Mouse (Mus musculus) spleen, postnatal 4 days (tissue): Measurements from ENCODE around the gene Cbl.
"Not testable (repeated sequence)": the region's sequence is repeated elsewhere in the genome, so short reads cannot be mapped to it uniquely, and the experiment has no call there.

Experiments
- DNase-seq, 2 experiments: peaks; one replicate each; pipeline ENCODE4 v3.0.0; 2022; ENCODE audit warnings: low spot score in 2 of 2

The Cbl gene

DNA sequence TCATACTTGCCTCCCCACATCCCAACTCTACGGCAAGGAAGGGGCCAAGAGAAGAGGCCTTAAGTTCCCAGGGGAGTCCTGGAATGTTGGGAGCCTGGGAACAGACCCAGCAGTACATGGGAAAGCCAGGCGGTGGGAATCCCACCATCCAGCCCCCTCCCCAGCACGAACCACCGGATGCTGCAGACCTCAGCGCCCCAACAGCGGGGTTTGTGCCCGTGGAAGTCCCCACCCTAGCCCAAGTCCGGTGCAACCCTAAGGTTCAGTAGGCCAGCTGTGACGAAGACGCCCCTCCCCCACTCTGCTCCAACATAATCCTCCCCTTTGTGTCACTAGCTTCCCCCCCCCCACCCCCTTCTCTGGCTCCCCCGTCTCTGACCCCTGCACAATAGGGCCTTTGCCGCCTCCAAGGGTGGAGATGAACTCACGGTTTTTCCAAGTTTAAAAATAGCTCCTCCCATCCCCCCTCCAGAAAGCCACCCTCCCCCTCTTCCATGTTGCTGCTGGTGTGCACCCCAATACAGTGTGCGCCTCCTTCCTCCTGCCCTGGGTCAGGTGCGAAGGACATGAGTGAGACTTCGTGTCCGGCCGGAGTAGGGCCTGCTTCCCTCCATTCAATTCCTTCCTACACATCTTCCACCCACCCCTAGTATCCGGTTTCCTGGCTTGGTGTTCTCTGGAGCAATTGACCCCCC, 103.1 kb downstream of the Cbl start:
- peak in 1 of 2 experiments; percentile 67 for DNase-seq

DNA sequence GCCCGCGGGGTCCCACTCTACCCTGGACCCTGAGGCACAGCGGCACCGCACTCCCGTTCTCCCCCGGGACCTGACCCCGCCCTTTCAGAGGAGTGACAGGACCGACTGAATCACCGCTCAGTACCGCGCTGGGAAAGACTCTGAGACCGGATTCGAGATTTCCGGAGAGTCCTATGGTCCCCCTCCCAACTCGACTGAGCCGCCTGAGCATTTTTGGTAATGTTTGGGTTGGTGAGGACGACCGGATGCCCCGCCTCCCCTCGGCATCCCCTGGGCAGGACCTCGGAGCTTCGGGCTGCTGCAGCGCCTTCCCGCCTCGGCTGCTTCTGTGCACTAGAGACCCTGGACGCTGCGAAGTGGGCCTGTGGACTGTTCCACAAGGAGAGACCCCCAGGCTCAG, 103.8 kb downstream of the Cbl start:
- DNase-seq: peak; percentile 52 to 76

DNA sequence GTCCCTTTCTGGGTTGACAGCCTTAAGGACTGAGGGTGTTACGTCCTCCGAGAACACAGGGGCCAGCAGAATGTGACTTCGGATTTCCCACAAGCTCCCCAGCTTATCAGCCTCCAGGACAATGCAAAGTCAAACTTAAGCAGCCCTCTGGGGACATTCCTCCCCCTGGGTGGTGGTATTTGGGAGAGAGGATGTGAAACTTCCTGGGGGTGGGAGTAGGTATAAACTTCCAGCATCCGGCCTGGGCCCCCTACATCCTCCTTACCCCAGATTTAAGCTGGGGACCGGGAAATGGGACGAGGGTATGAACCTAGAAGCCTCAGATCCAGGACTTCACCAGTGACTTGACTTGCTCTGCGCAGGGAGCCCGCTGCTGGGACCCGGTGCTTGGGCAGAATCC, 104.2 kb downstream of the Cbl start:
- DNase-seq: no peak

DNA sequence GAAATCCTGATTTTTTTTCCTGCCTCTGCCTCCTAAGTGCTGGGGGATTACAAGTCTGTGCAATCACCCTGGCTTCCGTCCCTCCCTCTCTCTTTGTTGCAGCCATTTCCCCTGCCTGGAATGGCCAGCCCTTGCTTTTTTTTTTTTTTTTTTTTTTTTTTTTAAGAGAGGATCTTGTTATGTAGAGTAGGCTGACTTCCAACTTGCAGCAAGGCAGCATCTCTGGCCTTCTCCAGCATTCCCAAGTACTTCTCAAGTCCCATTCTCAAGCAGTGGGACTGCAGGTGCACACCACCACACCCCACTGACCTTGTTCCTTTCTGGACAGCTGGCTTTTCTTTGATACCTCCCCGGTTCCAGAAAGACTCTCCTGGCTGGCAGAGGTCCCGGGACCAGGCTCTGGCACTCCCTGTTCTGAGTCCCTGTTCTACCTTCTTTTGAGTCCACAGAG, 106.5 kb downstream of the Cbl start:
- DNase-seq: no peak

DNA sequence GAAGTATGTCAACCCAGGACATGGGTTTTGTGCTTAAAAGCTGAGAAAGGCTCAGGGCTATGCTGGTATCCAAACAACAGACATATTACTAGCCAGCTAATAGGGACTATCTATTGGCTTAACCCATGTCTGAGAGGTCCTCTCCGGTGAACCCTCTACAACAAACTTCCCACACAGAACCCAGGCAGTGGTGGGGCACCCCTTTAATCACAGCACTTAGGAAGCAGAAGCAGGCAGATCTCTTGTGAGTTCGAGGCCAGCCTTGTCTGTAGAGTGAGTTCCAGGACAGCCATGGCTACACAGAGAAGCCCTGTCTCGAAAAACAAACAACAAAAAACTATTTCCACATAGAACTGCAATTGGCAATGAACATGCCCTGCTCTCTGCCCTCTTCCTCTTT, 107.1 kb downstream of the Cbl start:
- DNase-seq: no peak

DNA sequence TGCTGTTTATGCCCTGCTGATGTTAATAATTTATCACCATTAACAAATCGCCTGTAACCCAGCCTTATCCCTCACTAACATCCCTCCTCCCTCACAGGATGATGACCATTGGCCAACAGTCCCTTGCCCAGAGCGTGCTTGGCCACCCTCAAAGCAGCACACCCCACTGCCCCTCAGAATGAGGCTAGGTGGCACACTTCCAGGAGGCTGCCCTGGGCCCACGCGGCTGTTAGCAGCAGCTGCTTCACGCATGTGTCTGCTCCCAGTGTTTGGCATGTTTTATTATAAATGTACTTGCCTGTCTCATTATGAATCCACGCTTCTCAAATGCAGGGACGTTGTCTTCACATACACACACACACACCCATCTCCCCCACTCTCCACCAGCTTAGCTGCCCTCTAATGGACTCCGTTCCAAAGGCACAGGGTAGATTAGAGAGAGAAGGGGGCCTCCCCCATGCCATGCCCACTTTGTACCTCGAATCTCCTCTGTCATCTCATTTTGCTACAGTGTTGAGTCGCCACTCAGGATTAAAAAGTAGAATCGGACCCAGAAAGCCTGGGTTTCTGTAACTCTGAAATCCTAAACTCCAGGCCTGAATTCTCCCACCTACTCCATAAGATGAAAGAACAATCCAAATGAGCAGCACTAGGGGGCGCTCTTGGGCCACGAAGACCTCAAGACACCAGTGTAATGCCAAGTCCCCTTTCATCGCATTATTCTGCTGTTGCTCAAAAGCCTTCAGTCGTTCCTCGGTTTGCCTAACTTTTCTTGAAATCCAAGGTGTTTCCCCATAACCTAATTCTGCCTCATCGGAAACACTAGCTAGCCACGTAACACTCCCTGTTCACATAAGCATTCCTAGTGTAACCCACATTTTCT, 108.1 kb downstream of the Cbl start:
- peak; percentile 77 to 91 for DNase-seq

DNA sequence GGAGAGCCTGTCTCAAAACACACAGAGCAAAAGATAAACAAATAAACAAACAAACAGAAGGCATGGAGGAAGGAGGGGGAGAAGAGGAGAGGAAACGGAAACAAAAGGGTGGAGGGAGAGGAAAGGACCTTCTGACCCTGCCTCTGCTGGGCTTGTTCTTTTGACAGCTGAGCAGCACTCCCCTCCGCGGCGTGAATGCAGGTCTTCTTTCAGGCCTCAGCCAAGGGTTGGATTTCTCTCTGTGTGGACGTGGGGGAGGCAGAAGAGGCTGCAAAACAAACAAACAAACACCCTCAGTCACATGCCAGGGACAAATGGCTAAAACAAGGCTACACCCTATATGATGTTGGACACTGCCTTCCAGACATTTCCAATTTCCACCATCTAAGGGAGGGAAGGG, 108.8 kb downstream of the Cbl start:
- DNase-seq: no peak

DNA sequence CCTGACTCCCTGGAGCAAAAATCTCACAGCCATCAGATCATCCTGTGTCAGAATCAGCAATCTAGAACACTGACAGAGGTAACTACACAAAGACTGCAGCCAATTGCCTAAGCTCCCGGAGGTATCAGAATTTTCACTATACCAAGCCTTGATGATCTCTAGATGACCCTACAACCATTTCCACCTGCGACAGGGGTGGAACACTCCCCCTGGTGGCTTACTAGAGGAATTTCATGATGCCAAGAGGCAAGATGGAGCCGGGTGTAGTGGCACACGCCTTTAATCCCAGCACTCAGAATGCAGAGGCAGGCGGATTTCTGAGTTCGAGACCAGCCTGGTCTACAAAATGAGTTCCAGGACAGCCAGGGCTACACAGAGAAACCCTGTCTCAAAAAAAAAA, 109.5 kb downstream of the Cbl start:
- DNase-seq: no peak

DNA sequence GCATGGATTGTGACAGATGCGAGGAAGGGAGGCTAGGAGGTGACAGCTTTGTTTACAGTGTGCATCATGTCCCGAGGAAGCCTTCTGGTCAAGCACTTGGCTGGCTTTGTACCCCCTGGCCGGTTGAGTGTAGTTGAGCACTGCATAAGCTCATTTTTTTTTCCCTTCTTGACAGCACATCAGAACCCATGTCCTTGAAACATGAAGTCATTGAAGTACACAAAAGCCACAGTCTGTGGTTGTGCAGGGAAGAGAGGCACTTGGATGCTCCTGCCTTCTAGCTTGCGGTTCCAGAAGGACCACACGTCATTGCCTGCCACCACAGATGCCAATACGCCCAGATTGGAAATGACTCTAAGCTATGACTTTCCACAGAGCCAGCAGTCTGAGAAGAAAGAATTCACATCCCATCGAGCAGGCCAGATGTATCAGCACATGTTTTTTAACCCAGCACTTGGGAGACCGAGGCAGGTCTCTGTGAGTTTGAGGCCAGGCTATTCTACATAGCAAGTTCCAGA, 113.8 kb downstream of the Cbl start:
- no peak for DNase-seq

DNA sequence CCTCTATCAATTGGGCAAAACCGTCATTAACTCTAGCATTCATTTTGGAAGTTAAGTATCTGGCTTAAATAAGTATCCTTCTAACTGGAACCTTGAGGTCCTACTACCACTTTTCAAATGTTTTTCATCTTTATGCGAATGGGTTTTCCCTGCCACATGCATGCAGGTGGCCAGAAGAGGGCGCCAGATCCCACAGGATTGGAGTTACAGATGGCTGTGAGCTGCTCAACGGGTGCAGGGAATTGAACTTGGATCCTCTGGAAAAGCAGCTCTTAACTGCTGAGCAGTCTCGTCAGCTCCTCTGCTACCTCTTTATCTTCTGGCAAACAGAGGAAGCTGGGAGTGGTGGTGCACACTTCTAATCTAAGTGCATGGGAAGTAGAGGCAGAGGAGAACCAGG, 114.8 kb downstream of the Cbl start:
- DNase-seq: peak; percentile 62 to 88

DNA sequence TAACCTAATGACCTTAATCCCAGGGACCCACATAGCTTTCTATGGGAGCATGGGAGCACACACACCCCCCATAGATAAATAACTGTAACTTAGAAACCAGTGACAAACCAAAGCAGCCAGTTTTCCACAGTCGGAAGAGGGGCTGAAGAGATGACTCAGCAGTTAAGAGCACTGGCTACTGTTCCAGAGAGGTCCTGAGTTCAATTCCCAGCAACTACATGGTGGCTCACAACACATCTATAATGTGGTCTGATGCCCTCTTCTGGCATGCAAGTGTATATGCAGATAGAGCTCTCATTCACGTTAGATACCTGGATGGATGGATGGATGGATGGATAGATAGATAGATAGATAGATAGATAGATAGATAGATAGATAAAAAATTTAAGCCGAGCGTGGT, 117.7 kb downstream of the Cbl start:
- no peak for DNase-seq

DNA sequence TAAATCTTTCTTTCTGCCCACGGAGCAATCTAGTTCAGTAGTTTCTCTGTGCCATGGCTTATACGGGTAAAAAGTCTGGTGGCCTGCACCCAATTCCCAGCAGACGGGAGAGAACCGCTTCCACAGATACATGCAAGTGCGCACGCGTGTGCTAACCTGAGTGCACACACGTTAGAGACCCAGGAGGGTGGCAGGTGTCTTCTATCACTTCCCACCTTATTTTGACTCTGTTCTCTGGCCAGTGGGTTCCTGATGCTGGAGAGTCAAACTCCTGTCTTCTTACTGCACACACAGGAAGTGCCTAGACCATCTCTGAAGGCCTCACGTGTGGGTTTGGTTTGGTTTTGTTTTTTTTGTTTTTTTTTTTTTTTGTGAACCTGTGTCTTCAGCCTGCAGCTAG, 118.2 kb downstream of the Cbl start:
- DNase-seq: no peak

DNA sequence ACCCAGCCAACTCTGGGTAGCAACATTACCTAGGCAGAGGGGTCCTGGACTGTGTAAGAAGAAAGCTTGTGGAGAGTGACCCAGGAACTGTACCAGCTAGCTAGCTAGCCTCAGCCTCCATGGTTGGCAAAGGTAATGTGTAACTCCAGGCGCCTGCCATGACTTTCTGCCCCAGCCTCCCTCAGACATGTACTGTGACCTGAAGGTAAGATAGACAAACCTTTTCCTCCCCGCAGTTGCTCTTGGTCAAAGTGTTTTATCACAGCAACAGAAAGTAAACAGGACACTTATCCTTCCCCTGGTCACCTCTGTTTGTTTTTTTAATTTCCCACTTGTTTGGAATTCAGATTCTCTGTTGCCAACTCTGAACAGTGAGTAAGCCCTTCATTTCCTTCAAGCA, 119.4 kb downstream of the Cbl start:
- DNase-seq: no peak

DNA sequence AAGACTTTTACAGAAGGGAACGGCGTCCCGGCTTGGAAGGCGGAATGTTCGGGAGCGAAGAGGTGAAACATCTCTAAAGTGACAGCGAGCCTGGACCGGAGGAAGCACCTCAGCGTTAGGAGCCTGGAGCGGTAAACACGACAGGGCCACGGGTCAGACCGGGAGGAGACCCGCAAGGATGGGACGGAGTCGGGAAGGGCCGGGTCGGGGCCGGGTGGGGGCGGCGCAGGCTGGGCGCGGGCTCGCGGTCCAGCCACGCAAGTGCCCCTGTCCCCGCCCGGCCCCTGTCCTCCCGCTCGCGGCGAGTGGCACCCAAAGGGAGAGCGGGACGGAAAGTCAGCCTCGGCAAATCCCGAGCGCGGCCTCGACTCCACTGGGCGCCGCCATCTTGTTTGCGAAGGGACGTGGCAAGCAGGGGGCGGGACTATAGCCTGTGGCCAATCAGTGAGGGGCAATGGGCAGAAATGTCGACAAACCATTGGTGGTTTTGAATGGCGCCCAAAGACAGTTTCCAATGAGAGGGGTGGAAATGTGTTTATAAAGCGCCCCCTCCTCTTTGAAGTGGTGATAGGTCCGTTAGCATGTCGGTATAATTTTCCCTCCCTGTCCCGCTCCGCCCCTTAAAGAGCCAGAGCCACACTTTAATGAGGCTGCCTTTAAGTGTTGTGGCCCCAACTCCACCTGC, 120.6 kb downstream of the Cbl start, which contains the start of the genes Gm49380 and Rnf26:
Gm49380 (minus strand) TSS at position 396 of the 685 bp plus-strand sequence.
Rnf26 (minus strand) TSS at position 413 of the 685 bp plus-strand sequence.
- DNase-seq: peak; percentile 95 to 97

DNA sequence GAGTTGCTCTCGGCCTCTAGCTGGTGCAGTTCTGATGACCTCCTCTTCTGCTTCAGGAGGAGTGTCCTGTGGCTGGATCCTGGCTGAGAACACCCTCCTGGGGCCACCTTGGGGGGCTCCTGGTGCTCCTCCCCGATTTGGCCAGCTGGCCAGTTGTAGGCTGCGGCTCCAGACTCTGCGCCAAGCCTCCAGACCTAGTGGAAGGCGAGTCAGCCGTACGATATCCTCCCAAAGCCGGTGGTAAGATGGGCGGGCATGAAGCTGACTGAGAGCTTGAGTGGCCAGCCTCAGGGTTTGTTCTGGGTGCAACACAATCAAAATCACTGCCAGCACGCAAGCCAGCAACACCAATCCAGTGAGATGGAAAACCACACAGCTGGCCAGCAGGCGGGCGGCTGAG, 121.9 kb downstream of the Cbl start:
- not testable (repeated sequence) for DNase-seq

DNA sequence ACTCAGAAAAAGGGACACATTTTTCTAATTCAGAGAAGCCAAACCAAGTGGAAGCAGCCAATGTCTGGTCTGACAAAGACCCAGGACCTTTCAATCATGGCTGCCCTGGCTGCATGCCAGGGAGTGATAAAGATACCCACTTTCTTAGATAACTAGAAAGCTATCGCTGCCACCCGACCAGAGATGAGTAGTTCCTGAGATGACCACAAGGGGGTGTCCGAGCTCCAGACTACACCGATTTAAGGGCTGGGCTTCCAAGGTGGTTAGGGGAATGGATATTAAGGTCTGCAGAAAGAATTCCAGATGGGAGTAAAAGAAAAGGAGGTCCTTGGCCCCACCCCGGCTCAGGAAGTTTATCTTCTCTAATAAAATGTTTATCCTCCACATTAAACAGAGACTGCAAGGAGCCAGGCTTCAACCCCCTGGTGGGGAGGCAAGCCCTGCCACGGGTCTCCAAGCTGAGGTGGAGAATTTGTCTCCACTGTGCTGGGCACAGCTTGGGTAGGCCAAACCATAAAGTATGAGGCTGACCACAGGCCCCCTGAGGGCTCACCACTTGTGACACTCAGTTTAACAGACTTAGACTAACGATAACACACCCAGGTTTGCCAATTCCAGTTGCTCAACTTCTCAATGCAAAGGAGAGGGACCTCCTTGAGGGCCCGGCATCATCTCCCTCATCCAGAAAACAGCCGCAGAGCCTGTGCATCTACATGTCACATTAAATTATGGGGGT, 124.3 kb downstream of the Cbl start:
- DNase-seq: peak; percentile 77 to 91

DNA sequence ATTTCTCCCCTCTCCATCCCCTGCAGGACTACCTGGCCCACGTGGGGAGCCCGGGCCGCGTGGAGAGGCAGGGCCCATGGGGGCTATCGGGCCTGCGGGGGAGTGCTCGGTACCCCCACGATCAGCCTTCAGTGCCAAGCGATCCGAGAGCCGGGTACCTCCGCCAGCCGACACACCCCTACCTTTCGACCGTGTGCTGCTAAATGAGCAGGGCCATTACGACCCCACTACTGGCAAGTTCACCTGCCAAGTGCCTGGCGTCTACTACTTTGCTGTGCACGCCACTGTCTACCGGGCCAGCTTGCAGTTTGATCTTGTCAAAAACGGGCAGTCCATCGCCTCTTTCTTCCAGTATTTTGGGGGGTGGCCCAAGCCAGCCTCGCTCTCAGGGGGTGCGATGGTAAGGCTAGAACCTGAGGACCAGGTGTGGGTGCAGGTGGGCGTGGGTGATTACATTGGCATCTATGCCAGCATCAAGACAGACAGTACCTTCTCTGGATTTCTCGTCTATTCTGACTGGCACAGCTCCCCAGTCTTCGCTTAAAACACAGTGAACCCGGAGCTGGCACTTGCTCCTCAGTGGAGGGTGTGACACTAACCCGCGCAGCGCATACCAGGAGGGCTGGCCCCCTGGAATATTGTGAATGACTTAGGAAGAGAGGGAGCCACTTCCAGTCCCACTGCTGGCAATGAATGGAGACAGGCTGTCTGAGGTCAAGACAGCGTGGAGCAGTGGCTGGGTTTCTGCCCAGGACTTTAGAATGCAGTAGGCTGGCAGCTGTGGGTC, 125.4 kb downstream of the Cbl start:
- no peak for DNase-seq

DNA sequence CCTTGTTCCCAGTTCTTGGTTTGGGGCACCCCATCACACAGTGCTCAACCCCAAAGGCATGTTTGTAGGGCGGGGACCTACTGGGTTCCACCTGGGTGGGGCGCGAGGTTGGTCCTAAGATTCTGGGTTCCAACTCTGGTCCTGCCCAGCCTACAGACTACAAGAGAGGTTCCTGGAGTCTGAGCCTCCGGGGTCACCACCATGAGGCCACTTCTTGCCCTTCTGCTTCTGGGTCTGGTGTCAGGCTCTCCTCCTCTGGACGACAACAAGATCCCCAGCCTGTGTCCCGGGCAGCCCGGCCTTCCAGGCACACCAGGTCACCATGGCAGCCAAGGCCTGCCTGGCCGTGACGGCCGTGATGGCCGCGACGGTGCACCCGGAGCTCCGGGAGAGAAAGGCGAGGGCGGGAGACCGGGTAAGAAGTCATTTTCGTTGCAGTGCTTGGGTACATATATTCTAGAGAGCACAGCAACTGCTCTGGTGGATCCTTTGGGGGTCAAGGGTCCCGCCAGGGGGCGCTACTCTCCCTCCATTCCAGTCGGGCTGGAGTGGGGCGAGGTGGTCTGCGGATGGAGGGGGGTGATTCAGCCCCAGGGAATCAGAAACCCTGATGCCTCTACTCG, 126.2 kb downstream of the Cbl start:
- DNase-seq: no peak

DNA sequence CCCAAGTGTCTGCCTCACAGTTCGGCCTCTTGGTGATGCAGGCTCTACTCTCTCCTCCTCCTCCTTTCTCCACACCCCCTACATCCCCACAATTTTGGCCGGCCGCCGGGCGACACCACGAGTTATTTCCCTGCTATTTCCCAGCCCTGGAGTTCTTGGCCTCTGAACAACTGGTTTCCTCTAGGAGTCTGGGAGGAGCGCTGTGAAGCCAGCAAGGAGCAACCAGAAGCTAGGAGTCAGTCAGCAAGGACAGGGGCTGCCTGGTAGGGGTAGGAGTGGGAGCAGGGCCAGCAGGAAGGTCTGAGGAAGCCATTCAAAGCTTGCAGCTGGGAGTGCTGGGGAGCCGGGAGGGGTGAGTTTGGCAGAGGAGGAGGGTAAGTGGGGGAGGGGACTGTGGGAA, 126.7 kb downstream of the Cbl start, which contains the start of gene C1qtnf5:
C1qtnf5 (plus strand) TSS at position 136 of the 400 bp plus-strand sequence.
- DNase-seq: peak in 1 of 2 experiments; percentile 45

DNA sequence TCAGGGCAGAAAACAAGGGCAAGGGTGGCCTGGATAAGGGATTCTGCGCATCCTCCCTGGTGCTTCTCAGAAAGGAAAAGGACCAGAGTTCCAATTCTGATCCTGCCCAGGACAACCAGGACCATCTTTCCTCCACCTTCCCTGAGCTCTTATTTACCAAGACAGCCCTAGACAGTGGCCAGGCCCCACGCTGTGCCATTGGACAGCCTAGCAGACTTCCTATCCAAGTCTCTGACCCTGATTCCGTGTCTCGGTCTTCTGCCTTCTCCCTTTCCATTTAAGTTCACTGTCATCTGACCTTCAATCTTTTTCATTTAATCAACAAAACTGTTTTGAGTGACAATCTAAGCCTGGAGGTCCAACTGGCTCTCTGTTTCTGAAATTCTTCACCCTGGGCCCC, 127.3 kb downstream of the Cbl start:
- DNase-seq: no peak
